Mouse (Mus musculus): ENCODE results near the gene Gpr107. TPM values are rescaled to one million over a fixed set of nuclear protein-coding genes. Genes with fewer than 3 reads are reported as not detected.

The Gpr107 gene
- polyA plus RNA-seq, 1 experiment from 2014 or later, result 9.8 TPM

DNA sequence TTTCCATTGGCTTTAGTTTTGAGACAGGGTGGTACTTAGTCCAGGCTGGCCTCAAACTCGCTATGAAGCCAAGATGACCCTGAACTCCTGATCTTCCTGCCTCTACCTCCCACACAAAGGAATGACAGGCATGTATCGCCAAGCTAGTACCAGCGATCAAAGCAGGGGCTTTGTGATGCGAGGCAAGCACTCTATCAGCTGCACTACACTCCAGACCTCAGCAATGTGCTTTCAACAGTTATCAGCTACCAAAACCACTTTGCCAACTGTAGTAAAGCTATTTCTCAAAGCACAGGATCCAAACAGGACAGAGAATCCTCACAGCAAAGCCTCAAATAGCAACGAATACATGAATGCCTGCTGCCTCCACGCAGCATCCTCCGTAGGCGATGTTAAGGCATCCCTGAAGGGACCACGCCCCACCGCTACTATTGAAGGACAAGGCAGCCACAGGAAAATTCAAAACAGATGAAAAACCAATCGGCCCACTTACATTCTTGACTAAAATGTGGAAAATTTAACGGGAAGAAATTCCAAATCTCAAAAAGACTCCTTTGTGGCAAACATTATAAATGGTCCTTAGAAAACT is 42.1 kb upstream of the Gpr107 start:
- Histone ChIP-seq H3K27me3 (ENCODE audit: insufficient read depth, low read length) (no peaks in the 10 kb centered on the region), H3K36me3 (replicated peaks; ENCODE audit: insufficient read depth, low read length) (no peaks in the 10 kb centered on the region), H3K9ac (replicated peaks) (no peak overlapping the region), H3K9me3 (ENCODE audit: low read length) (no peaks in the 10 kb centered on the region), H3K27ac (ENCODE audit: low read depth) (no peak overlapping the region), H3K4me1 (ENCODE audit: insufficient read depth) (peaks cover 22% of the 10 kb centered on the region), H3K4me2 (ENCODE audit: low read depth, low read length) (no peak overlapping the region), H3K4me3 (ENCODE audit: low read depth, low read length) (no peak overlapping the region)
- ATAC-seq (peak; percentile 45; the same call in 1 of the 2 replicates), DNase-seq (no peak)
- TF ChIP-seq CTCF (IDR thresholded peaks at IDR 0.05; ENCODE audit: low read depth), result no peak
- TF ChIP-seq EP300 (IDR thresholded peaks at IDR 0.05; ENCODE audit: low read depth), result peak; percentile 79
- 51% methylated on average over 12 of the region's 12 CpGs for WGBS (ENCODE audit: insufficient replicate concordance)

DNA sequence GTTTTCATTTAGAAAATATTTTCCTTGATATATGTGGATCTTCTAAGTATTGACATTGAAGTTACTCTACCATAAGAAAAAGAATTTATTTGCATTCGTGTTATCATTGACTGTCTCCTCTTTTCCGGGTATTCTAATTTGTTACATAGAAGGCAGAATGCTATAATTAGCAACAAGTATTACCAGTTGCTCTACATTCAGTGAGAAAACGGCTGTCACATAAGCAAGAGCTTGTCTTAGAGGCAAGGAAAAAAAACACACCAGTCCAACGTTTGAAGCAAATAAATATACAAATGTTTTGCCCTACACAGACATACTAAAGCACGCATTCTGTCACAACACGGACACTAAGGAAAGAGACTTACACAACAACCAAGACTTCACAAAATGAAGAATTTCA is 40.4 kb upstream of the Gpr107 start:
- Histone ChIP-seq H3K9ac (replicated peaks) (no peak overlapping the region), H3K4me1 (ENCODE audit: insufficient read depth) (peaks cover 38% of the 10 kb centered on the region), H3K4me3 (ENCODE audit: low read depth, low read length) (no peak overlapping the region), H3K27ac (ENCODE audit: low read depth) (0 out of 2 replicates have a peak overlapping the region, but pooled peaks have one; percentile 8), H3K27me3 (ENCODE audit: insufficient read depth, low read length) (no peaks in the 10 kb centered on the region), H3K36me3 (replicated peaks; ENCODE audit: insufficient read depth, low read length) (no peaks in the 10 kb centered on the region), H3K4me2 (ENCODE audit: low read depth, low read length) (no peak overlapping the region), H3K9me3 (ENCODE audit: low read length) (no peaks in the 10 kb centered on the region)
- TF ChIP-seq CTCF (IDR thresholded peaks at IDR 0.05; ENCODE audit: low read depth) (no peak), EP300 (IDR thresholded peaks at IDR 0.05; ENCODE audit: low read depth) (no peak)
- ATAC-seq, result no peak
- no peak for DNase-seq
- WGBS (ENCODE audit: insufficient replicate concordance), result 65% methylated on average over 6 of the region's 6 CpGs

DNA sequence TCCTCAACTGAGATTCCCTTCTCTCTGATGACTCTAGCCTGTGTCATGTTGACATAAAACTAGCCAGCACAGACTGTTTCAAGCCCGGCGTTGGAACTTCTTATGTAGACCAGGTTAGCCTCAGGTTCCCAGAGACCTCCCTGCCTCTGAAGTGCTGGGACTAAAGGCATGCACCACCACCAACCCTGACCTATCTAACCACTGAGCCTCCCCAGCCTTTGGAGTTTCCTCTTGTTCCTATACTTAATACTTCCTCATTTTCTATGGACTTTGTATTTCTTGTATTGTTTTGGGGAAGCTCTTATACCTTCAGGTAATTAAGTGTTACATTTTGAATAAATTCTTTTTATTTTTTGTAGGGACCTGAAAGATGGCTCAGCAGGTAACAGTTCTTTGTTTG is 37.9 kb upstream of the Gpr107 start:
- no peaks in the 10 kb centered on the region for H3K36me3 ChIP-seq (replicated peaks; ENCODE audit: insufficient read depth, low read length)
- no peaks in the 10 kb centered on the region for H3K9me3 ChIP-seq (ENCODE audit: low read length)
- TF ChIP-seq EP300 (IDR thresholded peaks at IDR 0.05; ENCODE audit: low read depth), result no peak
- no peak for TF ChIP-seq CTCF (IDR thresholded peaks at IDR 0.05; ENCODE audit: low read depth)
- peaks cover 28% of the 10 kb centered on the region for H3K4me1 ChIP-seq (ENCODE audit: insufficient read depth)
- H3K4me3 ChIP-seq (ENCODE audit: low read depth, low read length), result no peak overlapping the region
- no peaks in the 10 kb centered on the region for H3K27me3 ChIP-seq (ENCODE audit: insufficient read depth, low read length)
- H3K4me2 ChIP-seq (ENCODE audit: low read depth, low read length), result no peak overlapping the region
- ATAC-seq, result no peak
- DNase-seq, result no peak
- H3K9ac ChIP-seq (replicated peaks), result no peak overlapping the region
- 64% methylated on average over 2 of the region's 2 CpGs for WGBS (ENCODE audit: insufficient replicate concordance)
- no peak overlapping the region for H3K27ac ChIP-seq (ENCODE audit: low read depth)

DNA sequence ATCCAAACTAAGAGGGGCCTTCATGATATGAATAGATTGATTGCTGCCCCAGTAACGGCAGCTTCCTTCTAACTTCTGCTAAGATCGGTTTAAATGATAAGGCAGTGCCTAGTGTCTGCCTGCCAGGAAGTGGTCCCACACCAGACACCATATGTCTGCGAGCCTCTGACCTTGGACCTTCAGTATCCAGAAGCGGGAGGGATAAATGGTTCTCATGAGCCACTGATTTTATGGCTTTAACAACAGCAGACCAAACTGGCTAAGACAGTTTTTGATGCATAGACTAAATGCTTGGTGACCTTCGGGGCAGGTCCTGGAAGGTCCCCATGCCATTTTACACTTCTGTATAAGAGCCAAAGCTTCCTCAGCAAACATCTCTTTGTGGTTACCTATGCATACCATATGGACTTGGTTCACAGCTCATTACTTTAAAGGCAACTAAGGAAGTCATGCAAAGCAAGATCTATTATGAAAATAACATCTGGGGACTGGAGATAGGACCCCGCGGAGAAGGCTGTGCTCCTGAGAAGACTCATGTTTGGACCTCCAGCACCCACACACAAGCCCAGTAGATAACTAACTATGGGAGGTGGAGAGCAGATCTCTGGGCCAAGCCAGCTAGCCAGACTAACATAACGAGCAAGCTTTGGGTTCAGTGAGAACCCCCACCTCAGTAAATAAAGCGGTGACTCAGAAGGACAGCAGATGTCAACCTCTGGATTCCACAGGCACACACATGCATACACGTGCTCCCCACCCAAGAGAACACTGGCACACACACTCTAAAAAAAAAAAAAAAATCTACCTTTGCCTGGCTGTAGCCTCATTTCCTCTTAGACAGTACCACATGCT is 36.8 kb upstream of the Gpr107 start:
- Histone ChIP-seq H3K9ac (replicated peaks) (no peak overlapping the region), H3K4me1 (ENCODE audit: insufficient read depth) (peaks cover 24% of the 10 kb centered on the region), H3K27me3 (ENCODE audit: insufficient read depth, low read length) (no peaks in the 10 kb centered on the region), H3K4me3 (ENCODE audit: low read depth, low read length) (no peak overlapping the region), H3K36me3 (replicated peaks; ENCODE audit: insufficient read depth, low read length) (no peaks in the 10 kb centered on the region), H3K9me3 (ENCODE audit: low read length) (no peaks in the 10 kb centered on the region), H3K27ac (ENCODE audit: low read depth) (peak overlapping the region; percentile 72), H3K4me2 (ENCODE audit: low read depth, low read length) (peak overlapping the region; percentile 11; the same call in 1 of the 2 replicates)
- peak; percentile 62 for ATAC-seq
- TF ChIP-seq CTCF (IDR thresholded peaks at IDR 0.05; ENCODE audit: low read depth), result no peak
- peak; percentile 49; the same call in 1 of the 2 replicates for TF ChIP-seq EP300 (IDR thresholded peaks at IDR 0.05; ENCODE audit: low read depth)
- no peak for DNase-seq
- WGBS (ENCODE audit: insufficient replicate concordance), result 17% methylated on average over 10 of the region's 10 CpGs

DNA sequence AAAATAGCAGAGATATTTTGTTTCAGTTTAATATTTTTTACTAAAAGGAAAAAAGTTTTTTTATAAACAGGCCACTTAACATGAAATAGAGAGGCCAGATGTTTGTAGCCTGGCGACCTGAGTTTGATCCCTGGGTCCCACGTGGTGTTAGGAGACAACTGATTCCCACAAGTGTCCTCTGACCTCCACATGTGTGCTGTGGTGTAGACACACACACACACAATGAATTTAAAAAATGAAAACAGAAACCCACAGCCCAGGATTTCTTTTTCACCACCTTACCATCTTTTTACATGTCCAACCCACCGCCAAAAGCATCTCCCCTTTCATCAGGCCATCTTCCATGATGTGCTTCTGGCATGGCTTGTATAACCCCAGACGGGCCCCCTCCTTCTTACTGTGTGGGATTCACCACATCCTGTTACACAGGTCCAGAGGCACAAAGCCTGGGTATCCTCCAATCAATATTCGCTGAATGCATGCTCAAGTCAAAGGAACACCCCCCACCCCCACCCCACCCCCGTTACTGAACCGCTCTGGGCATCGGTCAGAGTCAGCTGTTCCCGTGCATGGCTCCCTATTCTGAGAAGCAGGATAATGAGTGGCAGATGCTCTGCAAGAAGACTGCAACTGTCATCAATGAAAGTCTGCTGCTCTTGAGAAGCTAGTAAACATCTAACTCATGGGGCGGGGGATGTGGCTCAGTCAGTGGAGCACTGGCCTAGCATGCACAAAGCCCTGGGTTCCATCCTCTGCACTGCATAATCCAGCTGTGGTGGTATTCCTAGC is 36.0 kb upstream of the Gpr107 start:
- H3K4me3 ChIP-seq (ENCODE audit: low read depth, low read length), result no peak overlapping the region
- H3K9ac ChIP-seq (replicated peaks), result no peak overlapping the region
- no peak for DNase-seq
- no peaks in the 10 kb centered on the region for H3K9me3 ChIP-seq (ENCODE audit: low read length)
- H3K36me3 ChIP-seq (replicated peaks; ENCODE audit: insufficient read depth, low read length), result no peaks in the 10 kb centered on the region
- no peak for TF ChIP-seq EP300 (IDR thresholded peaks at IDR 0.05; ENCODE audit: low read depth)
- ATAC-seq, result peak; percentile 35; the same call in 1 of the 2 replicates
- peak overlapping the region; percentile 72 for H3K27ac ChIP-seq (ENCODE audit: low read depth)
- WGBS (ENCODE audit: insufficient replicate concordance), result 34% methylated on average over 10 of the region's 10 CpGs
- peaks cover 26% of the 10 kb centered on the region for H3K4me1 ChIP-seq (ENCODE audit: insufficient read depth)
- H3K4me2 ChIP-seq (ENCODE audit: low read depth, low read length), result peak overlapping the region; percentile 11; the same call in 1 of the 2 replicates
- no peaks in the 10 kb centered on the region for H3K27me3 ChIP-seq (ENCODE audit: insufficient read depth, low read length)

DNA sequence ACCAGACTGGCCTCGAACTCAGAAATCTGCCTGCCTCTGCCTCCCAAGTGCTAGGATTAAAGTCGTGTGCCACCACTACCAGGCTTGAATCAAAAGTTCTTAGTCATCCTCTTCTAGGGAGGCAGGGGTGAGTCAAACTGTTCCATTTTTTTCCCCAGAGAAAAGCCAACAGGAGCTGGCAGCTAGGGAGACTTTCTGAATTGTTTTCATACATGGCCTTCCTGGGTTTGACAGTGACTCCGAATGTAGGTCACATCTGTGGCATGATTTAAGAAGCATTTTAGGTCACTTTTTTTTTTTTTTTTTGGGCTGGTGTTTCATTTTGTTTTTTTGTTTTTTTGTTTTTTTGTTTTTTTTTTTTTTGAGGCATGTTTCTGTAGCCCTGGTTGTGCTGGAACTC is 33.9 kb upstream of the Gpr107 start:
- H3K4me3 ChIP-seq (ENCODE audit: low read depth, low read length), result no peak overlapping the region
- H3K27me3 ChIP-seq (ENCODE audit: insufficient read depth, low read length), result no peaks in the 10 kb centered on the region
- no peaks in the 10 kb centered on the region for H3K36me3 ChIP-seq (replicated peaks; ENCODE audit: insufficient read depth, low read length)
- WGBS (ENCODE audit: insufficient replicate concordance), result 71% methylated on average over 3 of the region's 3 CpGs
- no peak for ATAC-seq
- H3K27ac ChIP-seq (ENCODE audit: low read depth), result no peak overlapping the region
- peaks cover 26% of the 10 kb centered on the region for H3K4me1 ChIP-seq (ENCODE audit: insufficient read depth)
- H3K9ac ChIP-seq (replicated peaks), result no peak overlapping the region
- no peaks in the 10 kb centered on the region for H3K9me3 ChIP-seq (ENCODE audit: low read length)
- DNase-seq, result no peak
- TF ChIP-seq EP300 (IDR thresholded peaks at IDR 0.05; ENCODE audit: low read depth), result no peak
- TF ChIP-seq CTCF (IDR thresholded peaks at IDR 0.05; ENCODE audit: low read depth), result no peak
- no peak overlapping the region for H3K4me2 ChIP-seq (ENCODE audit: low read depth, low read length)

Measured in liver, postnatal 0 days (tissue).